In the genomic region with DNA sequence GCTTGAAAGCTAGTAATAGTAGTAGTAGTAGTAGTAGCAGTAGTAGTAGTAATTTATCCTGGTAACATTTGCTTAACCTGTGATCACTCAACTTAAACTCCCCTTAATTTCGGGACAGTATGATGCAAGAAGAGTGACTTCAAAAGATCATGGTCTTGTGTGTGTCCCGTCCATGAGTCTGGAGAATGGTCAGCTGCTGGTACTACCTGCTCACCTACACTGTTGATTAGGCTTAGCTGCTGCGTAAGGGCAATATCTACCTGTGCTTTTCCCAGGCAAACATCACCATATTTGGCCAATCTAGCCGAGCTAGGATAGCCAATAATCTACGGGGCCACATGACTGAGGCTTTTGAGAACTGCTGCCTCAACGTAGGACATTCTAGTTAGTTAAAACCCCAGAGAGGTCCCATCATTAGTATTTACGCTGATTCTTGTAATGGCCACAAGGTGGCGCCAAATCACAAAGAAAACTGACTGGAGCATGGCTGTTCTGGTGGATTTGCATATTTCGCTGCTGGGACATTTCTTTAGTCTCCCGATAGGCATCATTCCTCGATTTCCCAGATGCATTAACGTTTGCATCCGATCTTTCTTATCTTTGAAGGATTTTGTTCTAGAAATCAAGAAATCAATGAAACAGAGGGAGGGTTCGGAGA, we compare ENCODE assay signal across 8 mouse cellular contexts. TPM values are rescaled to one million over a fixed set of nuclear protein-coding genes. Genes with fewer than 3 reads are reported as not detected.
DNase-seq lines count a peak whose midpoint lies in the region; ATAC-seq lines count a peak whose summit lies in the region.

No protein-coding gene starts in this region.

- H3K9me3 ChIP-seq in hindbrain, embryonic 16.5 days (ENCODE audit: control insufficient read depth, low read length) = no peaks in the 10 kb centered on the region

- DNase-seq in R1 (ENCODE audit: low read depth, low spot score) = peak; percentile 83
- DNase-seq in cerebellum, adult 9-11 months = peak; percentile 32
- DNase-seq in frontal cortex, postnatal 14 days (ENCODE audit: low spot score in 2 of 2) = peak; percentile 25 to 64
- DNase-seq in layer of hippocampus, postnatal 36 days = peak; percentile 50 to 70
- peak; percentile 72 for DNase-seq in lung, postnatal 14 days
- DNase-seq in retina, adult 2 months (ENCODE audit: low read depth, low spot score) = peak; percentile 37
- DNase-seq in urinary bladder, postnatal 25 days (ENCODE audit: low spot score) = peak; percentile 57

- H3K27me3 ChIP-seq in hindbrain, embryonic 16.5 days (replicated peaks; ENCODE audit: control insufficient read depth, insufficient read depth, low read length) = no peaks in the 10 kb centered on the region

- H3K4me1 ChIP-seq in hindbrain, embryonic 16.5 days (ENCODE audit: control insufficient read depth, insufficient read depth, low read depth, low read length) = peaks cover 3% of the 10 kb centered on the region

- WGBS in hindbrain, embryonic 16.5 days = 18% methylated on average over 14 of the region's 14 CpGs

- no peak overlapping the region for H3K27ac ChIP-seq in hindbrain, embryonic 16.5 days (ENCODE audit: low read depth, low read length)

- peak; percentile 94 for ATAC-seq in hindbrain, embryonic 16.5 days

- peak overlapping the region; percentile 30; the same call in 1 of the 2 replicates for H3K4me3 ChIP-seq in hindbrain, embryonic 16.5 days (ENCODE audit: low read length)

- peak overlapping the region; percentile 36; the same call in 1 of the 2 replicates for H3K9ac ChIP-seq in hindbrain, embryonic 16.5 days (ENCODE audit: low read depth, low read length)

- H3K4me2 ChIP-seq in hindbrain, embryonic 16.5 days (ENCODE audit: low read length) = peak overlapping the region; percentile 57

- no peaks in the 10 kb centered on the region for H3K36me3 ChIP-seq in hindbrain, embryonic 16.5 days (ENCODE audit: control insufficient read depth, insufficient read depth, low read length)

RNA-seq across cellular contexts. Expression of a gene that starts 26.0 kb away (rescaled TPM):
- polyA plus RNA-seq in hindbrain, embryonic 16.5 days (2015; fragmentation: Nextera tagmentation; extraction: Ambion mirVana) = 3.0 and 3.1 TPM in 2 replicates
- total RNA-seq in layer of hippocampus, postnatal 36 days (2021) = 10 to 100 TPM; 10.6 to 11.0 TPM

Comparison
In these comparisons a context has a peak if more than half of its experiments do, and no peak if none do; other contexts are left out.
1. DNase-seq: peak in every context shown above with its lines; median percentile 83 in R1; 72 in lung, postnatal 14 days; 60 in layer of hippocampus, postnatal 36 days; 57 in urinary bladder, postnatal 25 days; 44 in frontal cortex, postnatal 14 days; 37 in retina, adult 2 months; 32 in cerebellum, adult 9-11 months.